Mouse (Mus musculus) thymus, adult 18-20 months (tissue): ENCODE measurements around the gene Rab4b.

Experiments used
- DNase-seq, 2 experiments: peaks; one replicate each; pipeline ENCODE4 v3.0.0; 2022; ENCODE audit warnings: mixed read lengths in 2 of 2

Rab4b gene

GRCm38 (mm10) chr7:27178324-27179216, at the start of gene Rab4b:
Rab4b (minus strand) TSS chr7:27178896.
- peak; percentile 99 to 100 for DNase-seq

- peak; percentile 83 to 86 for DNase-seq
Observed at GRCm38 (mm10) chr7:27228281-27228821, 49.7 kb upstream of the Rab4b start, which contains the start of gene Itpkc. Itpkc (minus strand) TSS chr7:27228661.

GRCm38 (mm10) chr7:27227676-27228075, 49.0 kb upstream of the Rab4b start:
- no peak for DNase-seq

- no peak for DNase-seq
Observed at GRCm38 (mm10) chr7:27227276-27227675, 48.6 kb upstream of the Rab4b start.

- no peak for DNase-seq
Observed at GRCm38 (mm10) chr7:27224877-27225575, 46.3 kb upstream of the Rab4b start.

- no peak for DNase-seq
Observed at GRCm38 (mm10) chr7:27222538-27222937, 43.8 kb upstream of the Rab4b start.

- DNase-seq, result no peak
Observed at GRCm38 (mm10) chr7:27221939-27222338, 43.2 kb upstream of the Rab4b start.

- no peak for DNase-seq
Observed at GRCm38 (mm10) chr7:27219937-27220336, 41.2 kb upstream of the Rab4b start.

GRCm38 (mm10) chr7:27218586-27218985, 39.9 kb upstream of the Rab4b start:
- no peak for DNase-seq

GRCm38 (mm10) chr7:27212626-27213025, 33.9 kb upstream of the Rab4b start:
- no peak for DNase-seq

GRCm38 (mm10) chr7:27203730-27204449, 25.2 kb upstream of the Rab4b start:
- DNase-seq, result no peak

- DNase-seq, result no peak
Observed at GRCm38 (mm10) chr7:27198779-27199178, 20.1 kb upstream of the Rab4b start.

GRCm38 (mm10) chr7:27198355-27198754, 19.7 kb upstream of the Rab4b start:
- DNase-seq, result no peak

GRCm38 (mm10) chr7:27197634-27198033, 18.9 kb upstream of the Rab4b start:
- DNase-seq, result no peak

- DNase-seq, result no peak
Observed at GRCm38 (mm10) chr7:27197136-27197535, 18.4 kb upstream of the Rab4b start.

GRCm38 (mm10) chr7:27195681-27196611, 17.2 kb upstream of the Rab4b start, which contains the start of the genes BC024978 and Snrpa:
BC024978 (plus strand) TSS chr7:27195781.
Snrpa (minus strand) TSS chr7:27196271.
- DNase-seq, result peak; percentile 95 to 99

- DNase-seq, result no peak
Observed at GRCm38 (mm10) chr7:27193731-27194130, 15.0 kb upstream of the Rab4b start.

- DNase-seq, result no peak
Observed at GRCm38 (mm10) chr7:27192434-27192833, 13.7 kb upstream of the Rab4b start.

- no peak for DNase-seq
Observed at GRCm38 (mm10) chr7:27189271-27189931, 10.7 kb upstream of the Rab4b start.

- DNase-seq, result no peak
Observed at GRCm38 (mm10) chr7:27185986-27186385, 7.3 kb upstream of the Rab4b start.

- DNase-seq, result peak in 1 of 2 experiments; percentile 26
Observed at GRCm38 (mm10) chr7:27184964-27185363, 6.3 kb upstream of the Rab4b start.
